Mouse (Mus musculus): ENCODE results near the gene Ahdc1.

DNA sequence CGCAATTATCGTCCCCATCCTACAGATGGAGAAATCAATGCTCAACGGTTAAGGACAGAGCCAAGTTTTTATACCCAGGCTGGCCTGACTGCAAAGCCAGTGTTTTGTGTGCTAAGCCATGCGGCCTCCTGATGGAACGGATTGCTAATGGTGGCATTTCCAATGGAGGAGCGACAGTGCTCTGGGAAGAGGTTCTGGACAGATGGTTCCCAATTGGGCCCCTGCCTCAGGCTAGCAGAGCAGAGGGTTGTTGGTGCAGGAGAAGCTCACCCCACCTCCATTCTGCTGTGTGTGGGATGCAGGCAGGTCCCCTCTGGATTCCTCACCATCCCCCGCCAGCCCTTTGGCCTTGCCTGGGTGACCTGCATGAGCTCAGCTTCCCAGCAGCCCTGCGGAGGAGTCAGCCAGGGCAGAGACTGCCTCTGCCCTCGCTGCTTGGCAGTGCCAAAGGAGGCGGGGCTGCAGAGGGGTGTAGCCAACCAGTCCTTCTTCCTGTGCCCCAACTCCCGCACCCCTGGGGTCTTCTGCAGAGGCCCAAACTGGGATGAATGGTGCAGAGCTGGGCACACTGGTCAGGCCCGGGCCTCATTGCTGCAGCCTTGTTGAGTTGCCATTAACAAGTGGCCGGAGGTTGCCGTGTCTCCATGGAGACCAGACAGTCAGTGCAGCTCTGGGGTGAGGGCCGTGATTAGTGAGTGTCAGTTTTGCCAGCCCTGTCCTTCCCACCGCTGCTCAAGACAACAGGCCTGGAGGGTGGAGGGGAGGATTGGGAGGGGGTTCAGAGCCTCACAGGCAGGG is 84.1 kb downstream of the Ahdc1 start:
- TF ChIP-seq CTCF (IDR thresholded peaks at IDR 0.05; ENCODE audit: low read depth) (no peak), EP300 (IDR thresholded peaks at IDR 0.05; ENCODE audit: low read depth) (no peak)

Data from liver, embryonic 14.5 days (tissue).